Mouse (Mus musculus): Measurements from ENCODE around the gene Rbms2.
"Not testable (repeated sequence)": the region's sequence is repeated elsewhere in the genome, so short reads cannot be mapped to it uniquely, and the experiment has no call there.

Rbms2 gene

GRCm38 (mm10) chr10:128091564-128092505 is 88.3 kb downstream of the Rbms2 start, which contains the start of gene Baz2a:
Gene Baz2a (plus strand): TSS chr10:128091577.
- DNase-seq (ENCODE audit: low read depth, low spot score), result peak; percentile 89

- DNase-seq (ENCODE audit: low read depth, low spot score), result peak; percentile 97
These were observed 89.2 kb downstream of the Rbms2 start for GRCm38 (mm10) chr10:128090651-128091563.

- DNase-seq (ENCODE audit: low read depth, low spot score), result no peak
These were observed 90.3 kb downstream of the Rbms2 start for GRCm38 (mm10) chr10:128089842-128090241.

DNA sequence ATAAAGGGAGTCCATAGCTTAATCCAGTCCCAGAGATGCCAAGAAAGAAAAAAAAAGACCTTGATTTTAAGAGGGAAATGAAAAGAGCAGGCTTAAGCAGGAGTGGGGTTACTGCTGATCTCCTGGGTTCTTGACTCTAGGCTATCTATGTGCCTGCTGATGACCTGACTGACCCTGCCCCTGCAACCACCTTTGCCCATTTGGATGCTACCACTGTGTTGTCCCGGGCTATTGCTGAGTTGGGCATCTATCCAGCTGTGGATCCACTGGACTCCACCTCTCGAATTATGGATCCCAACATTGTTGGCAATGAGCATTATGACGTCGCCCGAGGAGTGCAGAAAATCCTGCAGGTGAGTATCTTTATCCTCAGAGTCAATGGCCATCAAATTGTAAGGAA is 91.9 kb downstream of the Rbms2 start:
- DNase-seq (ENCODE audit: low read depth, low spot score), result no peak

- not testable (repeated sequence) for DNase-seq (ENCODE audit: low read depth, low spot score)
These were observed 92.9 kb downstream of the Rbms2 start for GRCm38 (mm10) chr10:128087216-128087615.

- DNase-seq (ENCODE audit: low read depth, low spot score), result peak; percentile 66
These were observed 93.7 kb downstream of the Rbms2 start for GRCm38 (mm10) chr10:128086391-128086790.

DNA sequence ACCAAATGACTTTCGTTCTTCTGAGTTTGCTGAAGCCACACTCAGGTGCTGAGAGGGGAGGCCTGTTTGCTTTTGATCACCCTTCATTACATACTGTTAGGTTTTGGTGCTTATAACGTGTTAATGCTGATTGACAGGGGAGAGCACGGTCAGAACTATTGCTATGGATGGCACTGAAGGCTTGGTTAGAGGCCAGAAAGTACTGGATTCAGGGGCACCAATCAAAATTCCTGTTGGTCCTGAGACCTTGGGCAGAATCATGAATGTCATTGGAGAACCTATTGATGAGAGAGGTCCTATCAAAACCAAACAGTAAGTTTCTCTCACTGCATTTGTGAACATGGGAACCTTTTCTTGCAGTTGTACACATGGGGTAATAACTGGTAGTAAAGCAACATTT is 95.9 kb downstream of the Rbms2 start:
- DNase-seq (ENCODE audit: low read depth, low spot score), result peak; percentile 44

DNA sequence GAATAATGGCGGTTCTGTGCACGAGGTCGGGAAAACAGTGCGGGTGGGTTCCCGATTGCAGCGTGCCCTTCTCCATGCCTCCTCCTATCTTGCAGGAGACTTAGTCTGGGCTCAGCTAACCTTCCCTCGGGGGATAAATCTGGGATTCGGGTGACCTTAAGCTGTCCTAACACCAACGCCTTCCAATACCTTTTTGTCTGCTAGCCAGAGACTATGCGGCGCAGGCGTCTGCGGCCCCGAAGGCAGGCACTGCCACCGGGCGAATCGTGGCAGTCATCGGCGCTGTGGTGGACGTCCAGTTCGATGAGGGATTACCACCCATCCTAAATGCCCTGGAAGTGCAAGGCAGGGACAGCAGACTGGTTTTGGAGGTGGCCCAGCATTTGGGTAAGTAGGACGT is 96.4 kb downstream of the Rbms2 start:
- no peak for DNase-seq (ENCODE audit: low read depth, low spot score)

- DNase-seq (ENCODE audit: low read depth, low spot score), result peak; percentile 100
These were observed 97.1 kb downstream of the Rbms2 start, which contains the start of gene Atp5b for GRCm38 (mm10) chr10:128082880-128083421. Gene Atp5b (plus strand): TSS chr10:128083273.

- no peak for DNase-seq (ENCODE audit: low read depth, low spot score)
These were observed 97.7 kb downstream of the Rbms2 start for GRCm38 (mm10) chr10:128082477-128082808.

GRCm38 (mm10) chr10:128081807-128082476 is 98.2 kb downstream of the Rbms2 start:
- DNase-seq (ENCODE audit: low read depth, low spot score), result peak; percentile 42
